Mouse (Mus musculus) adipocyte (in vitro differentiated cells): ENCODE data around the gene Sphk1.
A peak's percentile ranks its signal among the peaks of the same experiment; 100 is the strongest.

Source experiments
- DNase-seq: peaks from one replicate; pipeline ENCODE4 v3.0.0-alpha.2; 2016; ENCODE audit warnings: low spot score

Gene Sphk1

GRCm38 (mm10) chr11:116508689-116509088 lies 22.0 kb upstream of the Sphk1 start:
- DNase-seq = peak; percentile 70

GRCm38 (mm10) chr11:116511301-116511868 lies 19.3 kb upstream of the Sphk1 start:
- no peak for DNase-seq

GRCm38 (mm10) chr11:116512154-116512553 lies 18.6 kb upstream of the Sphk1 start:
- DNase-seq = no peak

- no peak for DNase-seq
Observed at GRCm38 (mm10) chr11:116512987-116513386, 17.7 kb upstream of the Sphk1 start.

GRCm38 (mm10) chr11:116513531-116514038 lies 17.1 kb upstream of the Sphk1 start:
- no peak for DNase-seq

GRCm38 (mm10) chr11:116515330-116516020 lies 15.2 kb upstream of the Sphk1 start:
- no peak for DNase-seq

GRCm38 (mm10) chr11:116518482-116518881 lies 12.2 kb upstream of the Sphk1 start:
- DNase-seq = peak; percentile 80

- DNase-seq = no peak
Observed at GRCm38 (mm10) chr11:116521143-116521542, 9.6 kb upstream of the Sphk1 start.

GRCm38 (mm10) chr11:116522046-116522445 lies 8.7 kb upstream of the Sphk1 start:
- no peak for DNase-seq

GRCm38 (mm10) chr11:116522886-116523698 lies 7.6 kb upstream of the Sphk1 start:
- DNase-seq = no peak

GRCm38 (mm10) chr11:116523699-116524189 lies 7.0 kb upstream of the Sphk1 start:
- DNase-seq = peak; percentile 59

GRCm38 (mm10) chr11:116528636-116529320 lies 1.9 kb upstream of the Sphk1 start:
- no peak for DNase-seq

- no peak for DNase-seq
Observed at GRCm38 (mm10) chr11:116531371-116532191, 856 bp downstream of the Sphk1 start.

- DNase-seq = no peak
Observed at GRCm38 (mm10) chr11:116532262-116532809, 1.6 kb downstream of the Sphk1 start.

- DNase-seq = peak; percentile 60
Observed at GRCm38 (mm10) chr11:116532810-116533338, 2.1 kb downstream of the Sphk1 start.

GRCm38 (mm10) chr11:116533341-116534153 lies 2.8 kb downstream of the Sphk1 start:
- DNase-seq = peak; percentile 35

- peak; percentile 88 for DNase-seq
Observed at GRCm38 (mm10) chr11:116534154-116534865, 3.6 kb downstream of the Sphk1 start.

GRCm38 (mm10) chr11:116536685-116537084 lies 6.0 kb downstream of the Sphk1 start:
- DNase-seq = no peak

GRCm38 (mm10) chr11:116537388-116537787 lies 6.7 kb downstream of the Sphk1 start:
- no peak for DNase-seq
